Mouse (Mus musculus) G1E (cell line): ENCODE measurements around the gene Sec62.

Experiments used
- CTCF ChIP-seq: IDR thresholded peaks from 2 replicates; pipeline ENCODE4 v1.5.1; 2012; ENCODE audit warnings: low read depth, low read length, inconsistent platforms, mixed read lengths
- GATA1 ChIP-seq: IDR thresholded peaks from 2 replicates; pipeline ENCODE4 v1.6.1; 2012; ENCODE audit warnings: borderline replicate concordance, low read length, inconsistent platforms, mixed read lengths
- GATA2 ChIP-seq: IDR thresholded peaks from 2 replicates; pipeline ENCODE4 v1.6.1; 2012; ENCODE audit warnings: low read depth, low read length, inconsistent platforms, borderline replicate concordance
- POLR2AphosphoS5 ChIP-seq: IDR thresholded peaks from 2 replicates; pipeline ENCODE4 v1.6.1; 2012; ENCODE audit warnings: low read depth, low read length, inconsistent platforms; ENCODE audit not compliant: insufficient replicate concordance
- TAL1 ChIP-seq: conservative IDR thresholded peaks from 2 replicates; pipeline ENCODE4 v1.6.1; 2012; ENCODE audit warnings: low read depth, low read length, inconsistent platforms, mixed read lengths

DNA sequence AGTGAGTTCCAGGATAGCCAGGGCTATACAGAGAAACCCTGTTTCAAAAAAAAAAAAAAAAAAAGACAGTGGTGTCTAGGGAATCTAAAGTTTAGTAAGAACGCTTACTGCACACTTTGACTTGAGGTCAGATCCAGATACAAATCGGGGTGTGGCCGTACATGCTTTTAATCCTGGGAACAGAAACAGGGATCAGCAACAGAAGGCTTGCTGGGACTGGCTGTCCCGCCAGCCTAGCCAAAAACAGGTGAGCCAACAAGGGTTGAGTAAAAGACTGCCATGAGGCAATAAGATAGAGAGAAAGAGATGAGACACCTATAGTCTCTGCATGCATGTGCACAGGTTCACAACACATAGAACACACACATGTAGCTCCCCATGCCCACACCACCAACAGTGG is 38.0 kb upstream of the Sec62 start:
- TF ChIP-seq CTCF = no peak
- no peak for TF ChIP-seq GATA2
- no peak for TF ChIP-seq GATA1
- TF ChIP-seq TAL1 = no peak
- no peak for TF ChIP-seq POLR2AphosphoS5
